Mouse (Mus musculus) stomach, postnatal 0 days (tissue): ENCODE data around the gene Zfp830.

ENCODE experiments used
- CTCF ChIP-seq: IDR thresholded peaks from 2 replicates; pipeline ENCODE4 v1.5.1; 2016; ENCODE audit warnings: antibody characterized with exemption, low read depth, mild to moderate bottlenecking, moderate library complexity
- EP300 ChIP-seq: optimal IDR thresholded peaks from 2 replicates; pipeline ENCODE3; 2016; ENCODE audit warnings: antibody characterized with exemption

GRCm38 (mm10) chr11:82719294-82719693 is 44.9 kb upstream of the Zfp830 start:
- TF ChIP-seq CTCF, result no peak
- no peak for TF ChIP-seq EP300
